Mouse (Mus musculus): ENCODE data around the gene Olfr1206. TPM values are rescaled to one million over a fixed set of nuclear protein-coding genes. Genes with fewer than 3 reads are reported as not detected.

The Olfr1206 gene
- not detected for polyA plus RNA-seq (2012; fragmentation: generic; extraction: Trizol)

- no peaks in the 10 kb centered on the region for H3K79me2 ChIP-seq (ENCODE audit: control insufficient read depth, insufficient read depth)
- no peaks in the 10 kb centered on the region for H3K36me3 ChIP-seq (ENCODE audit: control insufficient read depth, insufficient read depth)
These were observed at the start of gene Olfr1206 for GRCm38 (mm10) chr2:88862931-88863330. Gene Olfr1206 (plus strand): TSS chr2:88863231.

GRCm38 (mm10) chr2:88814196-88814595, 48.8 kb upstream of the Olfr1206 start, which contains the start of gene Olfr1202:
Gene Olfr1202 (plus strand): TSS chr2:88814496.
- Histone ChIP-seq H3K79me2 (ENCODE audit: control insufficient read depth, insufficient read depth) (no peaks in the 10 kb centered on the region), H3K4me2 (ENCODE audit: low read depth) (no peak within 1 kb of the TSS), H3K4me3 (no peak within 1 kb of the TSS), H3ac (ENCODE audit: control insufficient read depth, insufficient read length) (no peak within 1 kb of the TSS), H3K36me3 (ENCODE audit: control insufficient read depth, insufficient read depth) (no peaks in the 10 kb centered on the region), H3K27me3 (ENCODE audit: control insufficient read depth, insufficient read depth, insufficient read length) (no peaks in the 10 kb centered on the region)
- TF ChIP-seq USF1 (IDR thresholded peaks at IDR 0.05; ENCODE audit: low read depth) (no peak), POLR2A (IDR thresholded peaks at IDR 0.05; ENCODE audit: insufficient read length, low read depth) (no peak), SRF (IDR thresholded peaks at IDR 0.05; ENCODE audit: control insufficient read depth, insufficient read length, low read depth) (no peak), MAX (IDR thresholded peaks at IDR 0.05; ENCODE audit: low read depth) (no peak), CEBPB (IDR thresholded peaks at IDR 0.05; ENCODE audit: insufficient read depth, poor library complexity, severe bottlenecking) (no peak), TCF12 (IDR thresholded peaks at IDR 0.05; ENCODE audit: insufficient read depth, poor library complexity, severe bottlenecking) (no peak), REST (IDR thresholded peaks at IDR 0.05; ENCODE audit: insufficient read depth, insufficient read length) (no peak)

More at GRCm38 (mm10) chr2:88862931-88863330, at the start of gene Olfr1206:
- no peak within 1 kb of the TSS for H3ac ChIP-seq (ENCODE audit: control insufficient read depth, insufficient read length)
- no peak for TF ChIP-seq MAX (IDR thresholded peaks at IDR 0.05; ENCODE audit: low read depth)
- no peak for TF ChIP-seq USF1 (IDR thresholded peaks at IDR 0.05; ENCODE audit: low read depth)
- TF ChIP-seq E2F4 (IDR thresholded peaks at IDR 0.05; ENCODE audit: insufficient read depth): no peak
- TF ChIP-seq CEBPB (IDR thresholded peaks at IDR 0.05; ENCODE audit: insufficient read depth, poor library complexity, severe bottlenecking): no peak
- no peak for TF ChIP-seq TCF3 (IDR thresholded peaks at IDR 0.05; ENCODE audit: insufficient read length, low read depth)
- TF ChIP-seq TCF12 (IDR thresholded peaks at IDR 0.05; ENCODE audit: insufficient read depth, poor library complexity, severe bottlenecking): no peak
- no peak for TF ChIP-seq MYOD1 (IDR thresholded peaks at IDR 0.05; ENCODE audit: control insufficient read depth in 1 of 3, insufficient read length in 2 of 3, low read depth in 2 of 3)
- no peak for TF ChIP-seq POLR2AphosphoS2 (IDR thresholded peaks at IDR 0.05; ENCODE audit: insufficient read length, low read depth)
- TF ChIP-seq SRF (IDR thresholded peaks at IDR 0.05; ENCODE audit: control insufficient read depth, insufficient read length, low read depth): no peak
- no peak for TF ChIP-seq MYOG (IDR thresholded peaks at IDR 0.05; ENCODE audit: control insufficient read depth in 1 of 3, insufficient read depth in 1 of 3, insufficient read length in 2 of 3, low read depth in 2 of 3)
- TF ChIP-seq POLR2A (IDR thresholded peaks at IDR 0.05; ENCODE audit: insufficient read length, low read depth): no peak
- no peak within 1 kb of the TSS for H3K4me3 ChIP-seq
- no peaks in the 10 kb centered on the region for H3K27me3 ChIP-seq (ENCODE audit: control insufficient read depth, insufficient read depth, insufficient read length)
- H3K4me2 ChIP-seq (ENCODE audit: low read depth): no peak within 1 kb of the TSS

GRCm38 (mm10) chr2:88829437-88829836, 33.6 kb upstream of the Olfr1206 start, which contains the start of gene Olfr1205:
Gene Olfr1205 (plus strand): TSS chr2:88829737.
- no peak for TF ChIP-seq USF1 (IDR thresholded peaks at IDR 0.05; ENCODE audit: low read depth)
- no peak for TF ChIP-seq SRF (IDR thresholded peaks at IDR 0.05; ENCODE audit: control insufficient read depth, insufficient read length, low read depth)
- no peak for TF ChIP-seq POLR2A (IDR thresholded peaks at IDR 0.05; ENCODE audit: insufficient read length, low read depth)
- Histone ChIP-seq H3K27me3 (ENCODE audit: control insufficient read depth, insufficient read depth, insufficient read length) (no peaks in the 10 kb centered on the region), H3ac (ENCODE audit: control insufficient read depth, insufficient read length) (no peak within 1 kb of the TSS), H3K4me2 (ENCODE audit: low read depth) (no peak within 1 kb of the TSS), H3K4me3 (no peak within 1 kb of the TSS), H3K79me2 (ENCODE audit: control insufficient read depth, insufficient read depth) (no peaks in the 10 kb centered on the region), H3K36me3 (ENCODE audit: control insufficient read depth, insufficient read depth) (no peaks in the 10 kb centered on the region)

- Histone ChIP-seq H3K27me3 (ENCODE audit: control insufficient read depth, insufficient read depth, insufficient read length) (no peaks in the 10 kb centered on the region), H3K79me2 (ENCODE audit: control insufficient read depth, insufficient read depth) (no peaks in the 10 kb centered on the region), H3ac (ENCODE audit: control insufficient read depth, insufficient read length) (no peak overlapping the region), H3K4me2 (ENCODE audit: low read depth) (no peak overlapping the region), H3K4me3 (no peak overlapping the region), H3K36me3 (ENCODE audit: control insufficient read depth, insufficient read depth) (no peaks in the 10 kb centered on the region)
- no peak for TF ChIP-seq MYOD1 (IDR thresholded peaks at IDR 0.05; ENCODE audit: control insufficient read depth in 1 of 3, insufficient read length in 2 of 3, low read depth in 2 of 3)
- TF ChIP-seq REST (IDR thresholded peaks at IDR 0.05; ENCODE audit: insufficient read depth, insufficient read length): no peak
- no peak for TF ChIP-seq POLR2A (IDR thresholded peaks at IDR 0.05; ENCODE audit: insufficient read length, low read depth)
- no peak for TF ChIP-seq TCF12 (IDR thresholded peaks at IDR 0.05; ENCODE audit: insufficient read depth, poor library complexity, severe bottlenecking)
- TF ChIP-seq E2F4 (IDR thresholded peaks at IDR 0.05; ENCODE audit: insufficient read depth): no peak
- TF ChIP-seq POLR2AphosphoS2 (IDR thresholded peaks at IDR 0.05; ENCODE audit: insufficient read length, low read depth): no peak
- no peak for TF ChIP-seq SRF (IDR thresholded peaks at IDR 0.05; ENCODE audit: control insufficient read depth, insufficient read length, low read depth)
- no peak for TF ChIP-seq MAX (IDR thresholded peaks at IDR 0.05; ENCODE audit: low read depth)
- TF ChIP-seq MYOG (IDR thresholded peaks at IDR 0.05; ENCODE audit: control insufficient read depth in 1 of 3, insufficient read depth in 1 of 3, insufficient read length in 2 of 3, low read depth in 2 of 3): no peak
- TF ChIP-seq CEBPB (IDR thresholded peaks at IDR 0.05; ENCODE audit: insufficient read depth, poor library complexity, severe bottlenecking): no peak
- TF ChIP-seq TCF3 (IDR thresholded peaks at IDR 0.05; ENCODE audit: insufficient read length, low read depth): no peak
- TF ChIP-seq USF1 (IDR thresholded peaks at IDR 0.05; ENCODE audit: low read depth): no peak
These were observed 24.6 kb upstream of the Olfr1206 start for GRCm38 (mm10) chr2:88838477-88838876.

- Histone ChIP-seq H3K36me3 (ENCODE audit: control insufficient read depth, insufficient read depth) (no peaks in the 10 kb centered on the region), H3K79me2 (ENCODE audit: control insufficient read depth, insufficient read depth) (no peaks in the 10 kb centered on the region), H3K27me3 (ENCODE audit: control insufficient read depth, insufficient read depth, insufficient read length) (no peaks in the 10 kb centered on the region), H3ac (ENCODE audit: control insufficient read depth, insufficient read length) (no peak within 1 kb of the TSS), H3K4me3 (no peak within 1 kb of the TSS), H3K4me2 (ENCODE audit: low read depth) (no peak within 1 kb of the TSS)
- TF ChIP-seq REST (IDR thresholded peaks at IDR 0.05; ENCODE audit: insufficient read depth, insufficient read length) (no peak), MYOG (IDR thresholded peaks at IDR 0.05; ENCODE audit: control insufficient read depth in 1 of 3, insufficient read depth in 1 of 3, insufficient read length in 2 of 3, low read depth in 2 of 3) (no peak), E2F4 (IDR thresholded peaks at IDR 0.05; ENCODE audit: insufficient read depth) (no peak), TCF12 (IDR thresholded peaks at IDR 0.05; ENCODE audit: insufficient read depth, poor library complexity, severe bottlenecking) (no peak), POLR2A (IDR thresholded peaks at IDR 0.05; ENCODE audit: insufficient read length, low read depth) (no peak), MAX (IDR thresholded peaks at IDR 0.05; ENCODE audit: low read depth) (no peak), POLR2AphosphoS2 (IDR thresholded peaks at IDR 0.05; ENCODE audit: insufficient read length, low read depth) (no peak), MYOD1 (IDR thresholded peaks at IDR 0.05; ENCODE audit: control insufficient read depth in 1 of 3, insufficient read length in 2 of 3, low read depth in 2 of 3) (no peak), CEBPB (IDR thresholded peaks at IDR 0.05; ENCODE audit: insufficient read depth, poor library complexity, severe bottlenecking) (no peak), USF1 (IDR thresholded peaks at IDR 0.05; ENCODE audit: low read depth) (no peak), TCF3 (IDR thresholded peaks at IDR 0.05; ENCODE audit: insufficient read length, low read depth) (no peak), SRF (IDR thresholded peaks at IDR 0.05; ENCODE audit: control insufficient read depth, insufficient read length, low read depth) (no peak)
These were observed 14.0 kb upstream of the Olfr1206 start, which contains the start of gene Olfr1204 for GRCm38 (mm10) chr2:88848992-88849391. Gene Olfr1204 (plus strand): TSS chr2:88849292.

All from myocyte (in vitro differentiated cells).